Mouse (Mus musculus) retina, postnatal 1 day (tissue): Measurements from ENCODE around the gene Fntb.
A peak's percentile ranks its signal among the peaks of the same experiment; 100 is the strongest.
"Not testable (repeated sequence)": the region's sequence is repeated elsewhere in the genome, so short reads cannot be mapped to it uniquely, and the experiment has no call there.

ENCODE experiments used
- DNase-seq: peaks from one replicate; pipeline ENCODE4 v3.0.0-alpha.2; 2012

The Fntb gene

DNA sequence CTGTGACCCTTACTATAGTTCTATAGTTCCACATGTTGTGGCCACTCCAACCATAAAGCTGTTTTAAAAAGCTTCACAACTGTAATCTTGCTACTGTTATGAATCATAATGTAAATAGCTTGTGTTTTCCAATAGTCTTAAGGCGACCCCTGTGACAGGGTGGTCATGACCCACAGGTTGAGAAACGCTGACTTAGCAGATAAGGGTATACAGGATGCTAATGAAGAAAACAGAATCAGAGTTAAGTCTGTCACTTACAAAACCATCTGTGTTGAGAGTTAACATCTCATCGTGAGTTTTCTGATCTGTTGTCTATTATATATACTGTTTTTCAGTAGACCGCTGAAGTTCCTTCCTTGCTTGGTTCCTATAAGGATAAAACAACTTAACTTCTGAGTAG lies 73.9 kb downstream of the Fntb start:
- DNase-seq, result no peak

DNA sequence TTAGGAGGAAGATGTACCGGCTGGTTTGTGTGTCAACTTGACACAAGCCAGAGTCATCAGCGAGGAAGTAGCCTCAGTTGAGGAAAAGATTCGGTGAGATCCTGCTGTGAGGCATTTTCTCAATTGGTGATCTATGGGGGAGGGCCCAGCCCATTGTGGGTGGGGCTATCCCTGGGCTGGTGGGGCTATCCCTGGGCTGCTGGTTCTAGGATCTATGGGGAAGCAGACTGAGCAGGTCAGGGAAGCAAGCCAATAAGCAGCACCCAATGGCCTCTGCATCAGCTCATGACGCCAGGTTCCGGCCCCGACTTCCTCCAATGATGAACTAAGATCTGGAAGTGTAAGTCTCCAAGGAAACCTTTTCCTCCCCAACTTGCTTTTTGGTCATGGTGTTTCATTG lies 74.7 kb downstream of the Fntb start:
- DNase-seq, result no peak

DNA sequence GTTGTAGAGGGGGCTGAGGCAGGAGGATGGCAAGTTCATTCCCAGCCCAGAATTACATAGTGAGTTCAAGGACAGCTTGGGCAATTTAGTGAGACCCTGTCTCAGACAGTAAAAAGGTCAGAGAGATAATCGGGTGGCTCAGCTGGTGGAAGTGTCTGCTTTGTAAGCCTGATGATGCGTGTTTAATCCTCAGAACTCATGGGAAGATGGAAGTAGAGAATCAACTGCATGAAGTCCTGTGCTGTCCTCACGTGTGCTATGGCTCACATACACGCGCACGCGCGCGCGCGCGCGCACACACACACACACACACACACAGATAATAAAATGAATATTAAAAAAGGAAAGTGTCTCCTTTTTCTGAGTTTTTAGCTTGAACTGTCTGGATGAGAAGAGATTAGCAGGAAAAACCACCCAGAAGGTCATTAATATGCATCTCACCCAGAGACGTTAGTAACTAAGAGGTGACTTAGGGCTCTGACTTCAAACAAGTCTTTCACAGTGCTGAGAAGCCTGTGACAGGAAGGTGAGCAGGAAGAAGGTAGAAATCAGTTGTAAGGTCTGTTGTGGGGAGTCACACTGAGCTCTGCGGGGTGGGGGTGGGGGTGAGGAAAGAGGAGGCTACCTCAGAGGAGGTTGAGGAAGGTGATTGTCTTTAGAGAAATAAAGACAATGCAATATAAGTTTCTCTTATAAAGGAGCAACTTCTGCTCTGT lies 79.1 kb downstream of the Fntb start:
- peak; percentile 57 for DNase-seq

DNA sequence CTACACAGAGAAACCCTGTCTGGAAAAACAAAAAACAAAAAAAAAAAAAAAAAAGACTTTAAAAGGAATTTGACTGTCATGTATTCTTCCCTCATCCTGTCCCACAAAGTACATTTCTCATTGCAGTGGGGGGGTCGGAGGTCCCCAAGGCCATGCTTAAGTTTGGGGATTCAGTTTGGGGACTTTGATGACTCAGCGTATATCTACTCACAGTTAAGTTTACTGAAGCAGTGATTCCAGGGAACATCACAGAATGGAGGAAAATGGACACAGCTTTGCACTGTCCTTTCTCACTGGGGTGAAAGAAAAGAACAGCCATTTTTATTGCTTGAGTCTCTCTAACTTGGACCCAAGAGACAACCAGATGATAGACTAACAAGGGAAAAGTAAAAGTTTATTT lies 87.0 kb downstream of the Fntb start:
- DNase-seq, result no peak

DNA sequence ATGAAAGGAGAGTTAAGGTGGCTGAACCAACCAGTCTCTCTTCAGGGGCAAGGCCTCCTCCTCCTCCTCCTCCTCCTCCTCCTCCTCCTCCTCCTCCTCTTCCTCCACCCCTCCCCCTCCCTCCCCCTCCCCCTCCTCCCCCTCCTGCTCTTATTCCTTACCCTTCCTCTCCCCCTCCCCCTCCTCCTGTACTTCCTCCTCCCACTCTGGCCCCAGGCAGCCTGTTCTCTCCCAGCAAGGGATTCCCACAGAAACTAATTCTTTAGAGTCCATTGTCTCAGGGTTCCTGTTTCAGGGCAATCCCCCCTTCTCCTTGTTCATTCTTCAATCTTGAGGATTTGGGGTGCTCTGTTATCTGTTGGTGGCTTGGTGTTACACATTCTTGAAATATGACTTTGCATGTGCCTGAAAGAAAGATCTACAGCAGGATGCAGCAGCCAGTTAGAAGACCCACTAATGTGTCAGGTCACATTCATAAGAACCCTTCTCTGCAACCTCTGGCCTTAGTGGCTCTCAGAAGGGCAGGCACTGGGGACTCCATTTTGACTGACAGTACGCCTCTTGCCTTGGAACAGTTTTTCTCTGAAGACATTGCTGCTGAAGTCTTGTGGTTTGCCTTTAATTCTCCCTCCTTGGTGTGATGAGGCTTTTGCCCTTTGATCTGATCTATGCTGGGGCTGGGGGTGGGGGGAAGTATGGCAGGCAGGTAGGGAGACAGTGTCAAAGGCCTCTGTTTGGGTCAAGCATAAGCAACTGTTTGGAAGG lies 88.2 kb downstream of the Fntb start:
- peak; percentile 23 for DNase-seq

DNA sequence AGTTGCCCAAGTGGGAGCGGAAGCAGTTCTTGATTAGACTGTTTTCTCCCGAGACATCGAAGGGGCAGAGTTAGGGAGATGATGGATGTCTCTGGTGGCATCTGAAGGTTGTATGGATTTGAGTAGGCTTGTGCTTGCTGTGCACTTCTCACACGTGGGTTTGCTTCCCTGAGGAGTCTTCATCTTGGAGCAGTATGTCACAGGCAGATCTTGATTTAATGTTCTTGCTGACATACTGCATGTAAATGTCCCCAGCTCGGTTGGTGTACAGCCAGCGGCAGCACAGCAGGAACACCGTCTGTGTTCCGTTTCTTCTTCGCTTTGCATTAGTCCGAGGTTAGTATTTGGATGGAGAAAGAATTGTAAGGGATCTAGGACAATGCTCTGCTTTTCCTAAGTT lies 91.7 kb downstream of the Fntb start:
- no peak for DNase-seq

DNA sequence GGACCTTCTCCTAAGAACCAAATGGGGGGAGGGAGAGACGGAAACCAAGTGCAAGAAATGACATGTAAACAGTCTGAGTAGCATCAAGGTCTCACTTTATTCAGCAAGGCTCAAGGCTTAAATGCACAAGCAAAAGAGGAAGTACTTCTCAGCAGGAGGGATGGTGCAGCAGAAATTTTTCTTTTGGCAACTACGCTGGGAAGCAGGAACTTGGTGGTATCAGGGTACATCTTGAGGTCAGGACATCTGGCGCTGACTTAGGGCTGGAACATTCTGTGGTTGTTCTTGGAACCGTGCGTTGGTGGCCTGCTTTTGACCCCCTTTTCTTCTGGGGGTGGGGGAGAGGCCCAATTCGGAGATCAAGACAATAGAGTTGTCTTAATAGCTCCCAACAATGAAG lies 93.4 kb downstream of the Fntb start:
- not testable (repeated sequence) for DNase-seq

DNA sequence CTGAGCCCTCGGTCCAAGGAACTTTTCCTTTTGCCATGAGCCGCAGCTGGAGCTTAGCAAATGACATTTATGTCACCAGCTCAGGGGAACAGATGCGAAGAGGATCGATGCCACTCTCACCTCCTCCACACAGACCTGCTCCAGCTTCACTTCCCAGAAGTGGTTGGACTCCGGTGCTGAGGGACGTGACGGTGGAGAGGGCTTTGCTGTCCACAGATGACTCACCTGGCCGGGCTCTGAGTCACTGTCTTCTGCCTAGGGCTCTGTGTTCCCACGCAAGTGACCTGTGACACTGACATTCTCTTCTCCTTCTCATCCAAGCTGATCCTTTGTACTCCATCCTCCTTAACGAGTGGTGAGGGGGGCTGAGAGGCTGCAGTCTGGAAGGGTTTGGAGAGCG lies 98.3 kb downstream of the Fntb start:
- DNase-seq, result no peak

DNA sequence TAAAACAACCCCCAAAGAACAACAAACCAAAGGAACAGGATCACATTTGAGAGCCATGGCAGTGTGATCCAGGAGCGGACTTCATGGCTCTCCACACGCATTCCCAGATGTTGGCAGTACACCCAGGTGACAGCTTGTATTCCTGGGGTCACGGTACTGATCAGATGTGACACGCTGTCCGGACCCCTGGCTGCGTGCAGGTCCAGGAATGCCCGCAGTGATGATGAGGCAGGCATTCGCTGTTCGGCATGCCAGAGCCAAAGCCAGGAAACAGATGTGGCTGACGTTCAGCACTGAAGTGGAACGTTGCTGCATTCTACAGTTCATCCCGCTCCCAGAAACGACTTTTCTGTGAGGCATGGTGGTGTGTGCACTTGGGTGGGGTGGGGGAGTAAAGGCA lies 99.9 kb downstream of the Fntb start:
- no peak for DNase-seq

DNA sequence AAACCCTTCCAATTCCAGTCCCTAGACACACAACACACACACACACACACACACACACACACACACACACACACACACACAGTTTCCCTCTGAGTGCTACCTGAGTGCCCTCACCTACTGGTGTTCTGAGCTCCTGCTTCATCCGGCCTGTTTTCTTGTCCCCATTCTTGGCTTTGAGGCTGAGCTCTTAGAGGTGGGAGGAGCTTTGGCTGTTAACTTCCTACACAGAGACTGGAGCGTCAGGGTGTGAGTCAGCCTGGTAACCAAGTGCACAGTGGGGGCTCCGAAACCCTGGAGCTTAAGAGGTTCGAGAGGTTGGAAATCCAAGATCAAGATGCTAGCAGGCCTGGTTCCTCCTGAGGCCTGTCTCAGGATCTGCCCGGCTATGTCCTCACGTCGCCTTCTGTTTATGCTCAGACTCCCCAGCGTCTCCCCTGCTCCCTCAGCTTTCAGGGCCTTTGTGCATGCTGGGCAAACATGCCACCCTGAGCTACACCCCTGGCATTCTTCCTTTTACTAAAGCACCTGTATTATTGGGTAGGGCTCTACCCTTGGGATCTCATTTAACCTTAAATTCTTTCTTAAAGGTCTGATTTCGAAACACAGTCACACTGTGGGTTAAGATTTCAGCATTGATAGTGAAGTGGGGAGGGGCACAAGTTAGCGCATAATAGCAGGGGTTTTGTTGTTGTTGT lies 102.3 kb downstream of the Fntb start:
- peak; percentile 21 for DNase-seq

DNA sequence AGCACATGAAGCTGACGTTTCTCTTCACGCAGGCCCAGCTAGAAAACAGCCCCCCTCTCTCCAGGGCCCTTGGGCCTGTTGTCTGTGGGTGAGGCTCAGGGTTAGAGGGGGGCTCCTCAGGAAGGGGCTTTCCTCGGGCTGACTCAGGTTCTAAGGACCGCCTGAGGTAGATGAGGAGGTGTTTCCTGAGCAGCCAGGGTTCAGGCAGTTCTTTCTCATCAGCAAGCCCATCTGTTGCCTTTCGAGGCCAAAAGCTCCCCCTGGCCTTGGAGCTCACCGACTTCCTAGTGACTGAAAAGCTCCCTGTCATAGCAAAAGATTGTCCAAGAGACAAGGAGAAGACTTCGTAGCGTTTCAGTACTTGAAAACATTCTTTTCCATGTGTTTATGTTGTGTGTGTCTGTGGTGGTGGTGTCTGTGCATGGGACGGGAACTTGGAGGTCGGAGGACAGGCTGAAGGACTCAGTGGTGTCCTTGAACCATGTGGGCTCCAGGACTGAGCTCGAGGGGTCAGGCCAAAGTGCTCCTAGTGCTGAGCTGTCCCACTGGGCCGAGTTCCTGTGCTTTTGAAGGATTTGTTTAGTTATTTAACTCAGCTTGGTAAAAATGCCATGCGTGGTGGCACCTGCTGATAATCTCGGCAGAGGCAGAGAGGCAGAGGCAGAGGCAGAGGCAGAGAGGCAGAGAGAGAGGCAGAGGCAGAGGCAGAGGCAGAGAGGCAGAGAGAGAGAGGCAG lies 103.2 kb downstream of the Fntb start:
- DNase-seq, result no peak

DNA sequence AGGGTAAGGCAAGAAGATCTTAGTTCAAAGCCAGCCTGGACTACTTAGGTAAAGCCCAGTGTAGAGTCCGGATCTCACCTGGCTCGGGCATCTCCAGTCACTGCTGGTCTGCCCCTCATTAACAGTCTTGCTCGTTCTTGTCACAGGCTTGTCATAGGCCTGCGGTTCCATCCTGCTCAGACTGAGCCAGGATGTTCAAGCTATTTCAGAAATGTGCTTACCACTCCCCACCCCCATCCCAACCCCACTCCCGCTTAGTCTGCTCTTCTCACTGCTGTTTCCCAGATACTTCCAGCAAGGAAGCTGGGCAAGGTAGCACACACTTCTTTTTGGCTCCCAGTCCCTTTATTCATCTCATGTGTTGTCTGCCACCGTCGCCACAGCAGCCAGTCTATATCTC lies 104.2 kb downstream of the Fntb start:
- DNase-seq, result no peak

DNA sequence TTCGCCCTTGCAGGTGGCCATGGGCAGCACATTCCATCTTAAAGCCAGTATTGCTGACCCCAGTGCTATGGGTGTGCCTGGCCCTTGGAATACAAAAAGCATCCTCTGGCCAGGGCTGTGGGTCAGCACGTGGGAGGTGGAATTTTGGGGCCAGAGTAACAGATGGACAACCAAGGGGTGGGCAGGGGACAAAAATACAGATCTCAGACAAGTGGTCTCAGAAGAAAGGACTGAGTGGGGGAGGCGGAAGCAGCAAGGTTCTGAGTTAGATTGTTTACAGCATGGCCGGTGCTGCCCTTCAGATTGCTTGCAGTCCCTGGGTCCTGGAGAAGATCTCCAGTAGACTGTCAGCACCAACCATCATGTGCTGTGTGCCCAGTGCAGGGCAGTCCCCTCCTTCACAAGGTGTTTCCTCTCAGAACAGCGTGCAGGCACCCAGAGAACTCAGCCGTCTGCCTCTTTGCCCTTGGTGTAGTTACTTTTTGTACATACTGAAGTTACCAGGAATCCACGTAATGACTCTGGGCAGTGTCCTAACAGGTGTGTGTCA lies 107.5 kb downstream of the Fntb start:
- DNase-seq, result no peak

DNA sequence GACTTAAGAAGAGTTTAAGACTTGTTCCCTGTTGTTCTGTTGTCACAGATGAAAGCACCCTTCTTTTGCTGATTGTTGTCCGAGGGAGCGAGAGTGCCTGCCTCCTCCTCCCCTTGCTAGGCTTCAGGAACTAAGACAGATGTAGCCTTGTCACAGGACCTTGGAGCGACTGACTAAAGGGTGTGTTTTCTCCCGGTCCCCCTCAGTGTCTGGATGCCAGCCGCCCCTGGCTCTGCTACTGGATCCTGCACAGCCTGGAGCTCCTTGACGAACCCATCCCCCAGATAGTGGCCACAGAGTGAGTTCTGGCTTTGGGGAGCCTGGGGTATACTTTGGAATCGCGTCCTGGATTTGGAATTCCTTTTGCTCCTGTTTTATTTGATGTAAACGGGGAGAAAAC lies 109.4 kb downstream of the Fntb start:
- no peak for DNase-seq

DNA sequence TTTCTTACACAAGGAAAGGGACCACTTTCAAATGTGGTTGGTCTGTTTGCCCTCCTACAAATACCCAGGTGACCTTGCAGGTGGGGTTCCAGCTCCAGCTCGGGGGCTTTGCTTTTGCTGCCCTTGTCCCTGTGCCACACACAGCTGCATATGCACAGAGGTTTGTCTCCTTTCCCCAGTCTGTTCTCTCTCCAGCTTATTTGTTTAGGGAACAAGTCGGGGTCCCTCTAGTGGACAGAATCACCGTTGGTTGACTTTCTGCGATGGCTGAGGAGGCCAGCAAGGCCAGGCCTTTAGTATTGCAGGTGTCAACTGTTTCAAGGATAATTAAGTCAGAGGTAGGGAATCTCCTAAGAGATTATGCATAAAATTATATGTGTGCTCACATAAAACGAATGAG lies 113.9 kb downstream of the Fntb start:
- peak; percentile 75 for DNase-seq

DNA sequence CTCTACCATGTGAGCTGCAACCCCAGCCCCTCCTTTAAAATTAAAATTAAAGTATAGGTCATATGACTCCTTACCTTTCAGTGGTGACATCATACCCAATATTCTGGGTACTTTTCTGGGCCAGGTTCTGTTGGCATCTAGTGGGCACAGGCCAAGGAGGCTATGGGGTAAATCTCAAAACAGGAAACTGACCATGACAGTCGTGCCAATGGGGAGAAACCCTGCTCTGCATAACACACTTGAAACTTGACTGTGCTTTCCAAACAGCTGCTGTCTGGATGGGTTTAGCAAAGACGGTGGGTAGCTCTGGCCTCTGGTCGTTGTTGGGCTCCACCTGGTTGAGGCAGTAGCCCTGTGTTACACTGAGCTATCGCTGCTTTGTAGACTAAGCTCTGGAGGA lies 114.7 kb downstream of the Fntb start:
- DNase-seq, result no peak

DNA sequence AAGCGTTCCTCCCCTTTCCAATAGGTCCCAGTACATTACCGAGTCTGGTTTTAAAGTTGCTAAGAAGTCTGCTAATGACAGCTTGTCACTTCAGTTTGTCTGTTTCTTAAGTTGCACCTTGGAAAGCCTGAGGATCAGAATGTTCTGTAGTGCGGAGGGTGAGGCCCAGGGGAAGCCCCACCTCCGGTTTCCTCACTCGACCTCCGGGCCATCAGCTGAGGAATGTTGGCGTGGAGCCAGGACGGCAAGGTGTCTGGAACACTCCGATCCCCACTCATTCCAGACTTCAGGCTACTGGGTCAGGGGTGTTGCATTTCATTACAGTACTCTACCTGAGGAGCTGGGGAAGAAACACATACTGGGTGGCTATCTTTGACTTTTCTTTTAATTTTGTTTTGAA lies 118.4 kb downstream of the Fntb start:
- no peak for DNase-seq

DNA sequence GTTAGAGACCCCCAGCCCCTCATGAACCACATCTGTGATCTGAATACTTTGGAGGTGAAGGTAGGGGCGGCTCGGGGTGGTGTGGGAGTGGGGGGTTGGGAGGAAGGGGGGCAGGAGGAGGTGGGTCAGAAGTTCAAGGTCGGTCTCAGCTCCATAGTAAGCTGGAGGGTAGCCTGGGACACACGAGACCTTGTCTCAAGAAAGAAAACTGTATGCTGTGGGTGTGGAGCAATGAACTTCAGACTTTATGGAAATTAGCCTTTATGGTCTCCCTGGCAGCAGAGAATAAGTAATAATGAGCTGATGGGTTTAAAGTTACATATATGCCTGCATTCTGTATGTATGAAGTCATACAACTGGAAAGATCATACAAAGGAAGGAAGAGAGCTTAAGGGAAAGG lies 119.7 kb downstream of the Fntb start:
- no peak for DNase-seq

DNA sequence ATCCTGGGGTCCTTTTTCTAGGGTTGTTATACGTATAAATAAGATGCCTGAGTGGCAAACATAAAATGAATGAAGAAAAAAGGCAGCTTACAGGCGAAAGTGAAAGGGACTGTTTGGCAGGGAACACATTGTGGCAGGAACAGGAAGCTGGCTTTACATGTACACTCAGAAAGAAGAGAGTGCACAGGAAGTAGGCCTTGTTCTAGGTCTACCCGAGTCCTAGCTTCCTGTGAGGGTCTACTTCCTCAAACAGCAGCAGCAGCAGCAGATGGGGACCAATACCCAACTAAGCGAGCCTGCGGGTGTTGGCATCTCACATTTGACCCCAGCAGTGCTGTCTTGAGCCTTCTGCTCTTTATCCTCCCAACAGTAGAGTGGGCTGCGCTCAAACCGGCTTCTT lies 121.4 kb downstream of the Fntb start:
- DNase-seq, result no peak

DNA sequence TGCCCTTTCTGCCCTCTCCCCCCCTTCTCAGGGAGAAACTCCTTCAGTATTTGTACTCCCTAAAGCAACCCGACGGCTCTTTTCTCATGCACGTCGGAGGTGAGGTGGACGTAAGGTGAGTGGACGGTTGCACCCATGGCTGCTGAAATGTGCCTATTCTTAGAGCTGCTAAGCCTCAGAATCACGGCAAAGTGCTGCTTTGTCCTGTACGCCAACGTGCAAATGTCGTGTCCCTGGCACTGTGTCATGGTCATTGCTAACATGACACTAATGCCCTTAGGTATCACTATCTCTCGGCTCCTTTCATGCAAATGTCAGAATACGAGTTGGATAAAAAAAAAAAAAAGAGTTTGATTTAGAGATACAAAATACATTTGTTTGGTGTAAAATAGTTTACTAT lies 122.6 kb downstream of the Fntb start:
- DNase-seq, result no peak

DNA sequence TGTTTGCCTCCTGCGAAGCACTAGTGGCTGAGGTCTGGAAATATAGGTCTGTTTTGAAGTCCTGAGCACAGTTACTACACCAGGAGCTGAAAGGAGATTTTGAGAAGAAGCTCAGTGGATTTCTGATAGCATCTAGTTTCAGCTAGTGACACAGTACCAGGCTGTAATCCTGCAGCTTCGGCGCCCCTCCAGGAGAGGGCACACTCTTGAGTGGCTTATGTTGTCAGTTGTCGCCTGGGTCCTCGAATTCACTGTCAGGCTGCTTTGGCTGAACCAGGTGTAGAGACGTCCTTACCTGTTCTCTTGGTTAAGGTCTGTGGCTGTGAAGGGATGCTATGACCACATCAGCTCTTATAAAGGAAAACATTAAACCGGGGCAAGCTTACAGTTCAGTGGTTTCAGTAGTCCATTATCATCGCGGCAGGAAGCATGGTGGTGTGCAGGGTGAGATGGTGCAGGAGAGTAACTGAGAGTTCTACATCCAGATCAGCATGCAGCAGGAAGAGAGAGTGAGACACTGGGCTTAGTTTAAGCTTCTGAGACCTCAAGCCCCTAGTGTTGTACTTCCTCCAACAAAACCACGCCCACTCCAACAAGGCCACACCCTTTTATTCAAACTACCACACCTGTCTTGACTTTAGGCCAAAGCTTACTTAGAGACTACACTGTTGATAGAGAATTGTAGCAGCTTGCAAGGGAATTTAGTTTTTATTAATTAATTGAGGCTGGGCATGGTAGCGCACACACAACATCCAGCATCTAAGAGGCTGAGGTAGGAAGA lies 124.2 kb downstream of the Fntb start:
- DNase-seq, result no peak

DNA sequence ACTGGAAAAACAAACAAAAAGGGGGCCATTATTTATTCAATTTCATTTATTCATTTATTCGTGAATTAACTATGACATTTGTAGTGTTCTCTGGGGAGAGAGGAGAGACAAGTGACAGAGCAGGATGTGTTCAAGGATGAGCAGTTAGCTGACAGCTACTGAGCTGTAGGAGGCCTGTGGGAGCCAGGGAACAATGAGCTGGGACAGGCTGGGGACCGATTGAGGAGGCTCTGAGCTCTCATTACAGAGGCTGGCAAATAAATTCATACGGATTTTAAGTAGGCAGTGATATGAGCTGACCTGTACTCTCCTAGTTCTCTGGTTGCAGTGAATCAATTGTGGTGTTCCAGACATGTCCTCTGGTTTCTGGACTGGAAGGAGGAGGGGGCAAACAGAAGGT lies 125.8 kb downstream of the Fntb start:
- no peak for DNase-seq
